Mouse (Mus musculus) midbrain, embryonic 11.5 days (tissue): Measurements from ENCODE around the gene Pold3. TPM values are rescaled to one million over a fixed set of nuclear protein-coding genes. Genes with fewer than 3 reads are reported as not detected.

Experiments
- polyA plus RNA-seq: library from polyadenylated mRNA; unstranded; fragments of >200 nt; fragmentation: Nextera tagmentation; extraction: Ambion mirVana; gene quantifications from 2 replicates; pipeline ENCODE4 v1.2.1, GENCODE M21; 2014

Pold3 gene
- polyA plus RNA-seq, 1 experiment from 2014 or later = 100 TPM

Other genes starting within 250 kb of the Pold3 start
- gene Rnf169, start 141.1 kb downstream of the Pold3 start, polyA plus RNA-seq = 6.5 and 6.6 TPM in 2 replicates
- 0.11 TPM in 1 of 2 replicates, not detected in the other for gene Chrdl2, start 115.4 kb downstream of the Pold3 start, polyA plus RNA-seq
- gene Lipt2, start 37.7 kb upstream of the Pold3 start, polyA plus RNA-seq = 16.7 and 18.7 TPM in 2 replicates
- gene Kcne3, start 54.9 kb upstream of the Pold3 start, polyA plus RNA-seq = 1.1 and 3.0 TPM in 2 replicates
- 8.0 and 9.3 TPM in 2 replicates for gene Pgm2l1, start 105.8 kb upstream of the Pold3 start, polyA plus RNA-seq
- gene P4ha3, start 164.0 kb upstream of the Pold3 start, polyA plus RNA-seq = 5.1 and 6.1 TPM in 2 replicates